Mouse (Mus musculus) midbrain, postnatal 0 days (tissue): Measurements from ENCODE around the gene H2-Oa. TPM values are rescaled to one million over a fixed set of nuclear protein-coding genes. Genes with fewer than 3 reads are reported as not detected.

ENCODE experiments used
- ATAC-seq: fragments of 200-750 bp; cut with Nextera tagmentation; 2 replicates; pipeline ENCODE4 v1.8.0; 2017; ENCODE audit warnings: moderate number of reproducible peaks, mild to moderate bottlenecking, moderate TSS enrichment, moderate library complexity; ENCODE audit not compliant: low FRiP score
- DNase-seq: peaks from one replicate; pipeline ENCODE4 v3.0.0-alpha.2; 2015; ENCODE audit warnings: low spot score
- H3K27ac ChIP-seq: fragments of 300-500 bp; sonication (generic); 2 replicates; pipeline ENCODE4 v1.5.1; 2014; ENCODE audit warnings: low read depth, mild to moderate bottlenecking, low read length, mixed read lengths
- H3K27me3 ChIP-seq: fragments of 300-500 bp; sonication (generic); 2 replicates; pipeline ENCODE4 v1.6.1; 2014; ENCODE audit warnings: low read length, control low read depth, mixed read lengths; ENCODE audit not compliant: insufficient read depth
- H3K36me3 ChIP-seq: fragments of 300-500 bp; sonication (generic); 2 replicates; pipeline ENCODE4 v1.6.1; 2014; ENCODE audit warnings: low read length, control low read depth, mixed read lengths; ENCODE audit not compliant: insufficient read depth
- H3K4me1 ChIP-seq: fragments of 300-500 bp; sonication (generic); 2 replicates; pipeline ENCODE4 v1.6.1; 2014; ENCODE audit warnings: mild to moderate bottlenecking, control low read depth, antibody characterized with exemption, low read length, mixed read lengths; ENCODE audit not compliant: insufficient read depth
- H3K4me2 ChIP-seq: fragments of 300-500 bp; sonication (generic); 2 replicates; pipeline ENCODE4 v1.6.1; 2014; ENCODE audit warnings: low read depth, mild to moderate bottlenecking, low read length, mixed read lengths; ENCODE audit not compliant: poor library complexity, severe bottlenecking
- H3K4me3 ChIP-seq: fragments of 300-500 bp; sonication (generic); 2 replicates; pipeline ENCODE4 v1.5.1; 2014; ENCODE audit warnings: low read depth, mild to moderate bottlenecking, low read length, moderate library complexity
- H3K9ac ChIP-seq: fragments of 300-500 bp; sonication (generic); replicated peaks from 2 replicates; pipeline ENCODE4 v1.6.1; 2014; ENCODE audit warnings: mild to moderate bottlenecking, low read length, moderate library complexity, mixed read lengths; ENCODE audit not compliant: poor library complexity, severe bottlenecking
- H3K9me3 ChIP-seq: fragments of 300-500 bp; sonication (generic); 2 replicates; pipeline ENCODE4 v1.6.1; 2016; ENCODE audit warnings: low read length, control low read depth
- CTCF ChIP-seq: IDR thresholded peaks from 2 replicates; pipeline ENCODE4 v1.5.1; 2016; ENCODE audit warnings: antibody characterized with exemption, mild to moderate bottlenecking
- WGBS: fragments of 180-500 bp; shearing (Covaris S2); extraction: QIAGEN DNeasy Blood & Tissue Kit; methylation state at CpG from one replicate; pipeline ENCODE4 v1.1.7; 2014; 5-methylcytosine and 5-hydroxymethylcytosine counted together
- polyA plus RNA-seq: library from polyadenylated mRNA; unstranded; fragments of >200 nt; fragmentation: Nextera tagmentation; extraction: Ambion mirVana; gene quantifications from 2 replicates; pipeline ENCODE4 v1.2.1, GENCODE M21; 2015
- total RNA-seq: library from RNA; depleted of rRNA; stranded (reverse); fragments of >200 nt; gene quantifications from 2 replicates; pipeline ENCODE4 v1.2.3, GENCODE M21; 2014

Gene H2-Oa
- total and polyA plus RNA-seq, 2 experiments from 2014 or later, result 0.23 TPM; not detected in 1

DNA sequence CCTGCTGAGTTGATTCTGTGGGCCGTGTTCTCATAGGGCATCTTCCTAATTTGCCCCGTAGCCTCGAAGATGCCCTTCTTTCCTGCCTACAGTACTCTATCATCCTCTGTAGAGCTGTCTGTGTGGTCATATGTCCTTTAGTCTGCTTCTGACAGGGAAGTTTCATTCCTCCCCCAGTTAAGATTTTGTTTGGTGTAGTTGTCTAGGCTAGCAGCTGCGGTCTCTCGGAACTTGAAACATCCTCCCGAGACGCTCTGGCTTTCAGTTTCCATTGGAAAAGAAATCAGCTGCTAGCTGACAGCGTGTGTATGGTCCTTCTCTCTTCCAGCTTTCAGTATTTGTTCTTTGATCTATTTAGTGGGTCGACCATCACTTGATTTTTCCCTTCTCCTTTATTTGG, 12.7 kb downstream of the H2-Oa start:
- ATAC-seq (no peak), DNase-seq (no peak)
- no peak overlapping the region for H3K4me3 ChIP-seq
- no peak for TF ChIP-seq CTCF
- no peak overlapping the region for H3K27ac ChIP-seq
- H3K4me1 ChIP-seq, result no peaks in the 10 kb centered on the region
- WGBS, result 84% methylated on average over 9 of the region's 9 CpGs
- no peak overlapping the region for H3K4me2 ChIP-seq
- H3K9ac ChIP-seq, result no peak overlapping the region
- no peaks in the 10 kb centered on the region; the same call in 1 of the 2 replicates for H3K9me3 ChIP-seq
- H3K36me3 ChIP-seq, result 0 out of 2 replicates have a peak, but pooled peaks cover 3% of the 10 kb centered on the region
- H3K27me3 ChIP-seq, result no peaks in the 10 kb centered on the region

DNA sequence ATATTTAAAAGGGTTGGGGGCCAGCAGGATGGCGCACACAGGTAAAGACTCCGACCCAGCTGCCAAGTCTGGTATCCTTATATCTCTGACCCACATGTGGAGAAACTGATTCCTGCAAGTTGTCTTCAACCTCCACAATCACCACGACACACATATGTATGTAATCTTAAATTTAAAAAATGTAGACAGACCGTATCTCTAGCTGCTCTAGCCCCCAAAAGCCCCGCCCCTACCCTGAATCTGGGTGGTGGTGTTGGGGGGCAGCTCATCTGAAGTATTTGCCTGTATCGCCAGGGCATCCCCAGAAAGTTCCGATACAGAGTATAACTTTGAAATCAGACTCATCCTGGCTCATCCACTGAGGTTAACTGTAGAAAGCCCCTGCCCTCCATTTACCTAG, 14.4 kb downstream of the H2-Oa start:
- WGBS, result 92% methylated on average over 7 of the region's 7 CpGs
- H3K27me3 ChIP-seq, result no peaks in the 10 kb centered on the region
- ATAC-seq (no peak), DNase-seq (no peak)
- no peak overlapping the region for H3K9ac ChIP-seq
- H3K27ac ChIP-seq, result no peak overlapping the region
- no peak for TF ChIP-seq CTCF
- peaks cover 12% of the 10 kb centered on the region for H3K36me3 ChIP-seq
- H3K4me1 ChIP-seq, result no peaks in the 10 kb centered on the region
- no peak overlapping the region for H3K4me3 ChIP-seq
- H3K9me3 ChIP-seq, result no peaks in the 10 kb centered on the region; the same call in 1 of the 2 replicates
- H3K4me2 ChIP-seq, result no peak overlapping the region

DNA sequence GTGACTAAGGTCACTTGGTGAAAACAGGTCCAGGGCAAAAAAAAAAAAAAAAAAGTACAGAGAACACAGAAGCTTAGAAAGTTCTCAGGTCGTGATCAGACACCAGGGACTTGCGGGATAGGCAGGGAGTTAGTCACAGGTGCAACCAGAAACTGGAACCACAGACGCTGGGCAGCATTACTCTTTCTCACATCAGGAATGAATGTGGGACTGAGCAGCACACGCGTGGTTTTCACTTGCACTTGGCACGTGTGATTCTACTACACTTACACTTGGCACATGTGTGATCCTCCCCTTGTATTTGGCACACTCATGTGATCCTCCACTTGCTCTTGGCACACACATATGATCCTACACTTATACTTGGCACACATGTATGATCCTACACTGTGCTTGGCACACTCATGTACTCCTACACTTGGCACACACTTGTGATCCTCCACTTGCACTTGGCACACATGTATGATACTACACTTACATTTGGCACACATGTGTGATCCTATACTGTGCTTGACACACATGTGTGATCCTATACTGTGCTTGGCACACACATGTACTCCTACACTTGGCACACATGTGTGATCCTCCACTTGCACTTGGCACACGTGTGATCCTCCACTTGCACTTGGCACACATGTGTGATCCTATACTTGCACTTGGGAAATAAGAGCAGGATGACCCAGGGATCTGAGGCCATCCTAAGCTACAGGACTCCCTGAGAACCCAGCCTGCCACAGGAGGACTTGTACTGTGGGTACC, 15.1 kb downstream of the H2-Oa start:
- Histone ChIP-seq H3K27me3 (no peaks in the 10 kb centered on the region), H3K4me3 (no peak overlapping the region), H3K4me2 (no peak overlapping the region), H3K9ac (no peak overlapping the region), H3K27ac (no peak overlapping the region), H3K4me1 (no peaks in the 10 kb centered on the region), H3K36me3 (peaks cover 18% of the 10 kb centered on the region), H3K9me3 (no peaks in the 10 kb centered on the region; the same call in 1 of the 2 replicates)
- DNase-seq (no peak), ATAC-seq (no peak)
- TF ChIP-seq CTCF, result no peak
- WGBS, result 86% methylated on average over 7 of the region's 7 CpGs

DNA sequence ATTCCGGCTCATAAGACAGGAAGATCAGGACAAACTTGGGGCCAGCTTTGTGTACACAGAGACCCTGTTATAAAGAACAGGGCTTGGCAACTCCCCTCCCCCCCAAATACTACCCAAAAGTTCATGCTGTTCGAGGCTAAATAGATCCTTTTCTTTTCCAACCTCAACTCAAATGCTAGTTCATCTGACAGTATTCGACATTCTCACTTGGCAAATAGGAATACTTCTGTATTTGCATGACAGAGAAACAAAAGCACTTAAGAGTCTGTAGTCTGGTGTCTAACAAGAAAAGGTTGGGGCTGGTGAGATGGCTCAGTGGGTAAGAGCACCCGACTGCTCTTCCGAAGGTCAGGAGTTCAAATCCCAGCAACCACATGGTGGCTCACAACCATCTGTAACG, 16.3 kb downstream of the H2-Oa start:
- ATAC-seq, result no peak
- 89% methylated on average over 5 of the region's 6 CpGs for WGBS

DNA sequence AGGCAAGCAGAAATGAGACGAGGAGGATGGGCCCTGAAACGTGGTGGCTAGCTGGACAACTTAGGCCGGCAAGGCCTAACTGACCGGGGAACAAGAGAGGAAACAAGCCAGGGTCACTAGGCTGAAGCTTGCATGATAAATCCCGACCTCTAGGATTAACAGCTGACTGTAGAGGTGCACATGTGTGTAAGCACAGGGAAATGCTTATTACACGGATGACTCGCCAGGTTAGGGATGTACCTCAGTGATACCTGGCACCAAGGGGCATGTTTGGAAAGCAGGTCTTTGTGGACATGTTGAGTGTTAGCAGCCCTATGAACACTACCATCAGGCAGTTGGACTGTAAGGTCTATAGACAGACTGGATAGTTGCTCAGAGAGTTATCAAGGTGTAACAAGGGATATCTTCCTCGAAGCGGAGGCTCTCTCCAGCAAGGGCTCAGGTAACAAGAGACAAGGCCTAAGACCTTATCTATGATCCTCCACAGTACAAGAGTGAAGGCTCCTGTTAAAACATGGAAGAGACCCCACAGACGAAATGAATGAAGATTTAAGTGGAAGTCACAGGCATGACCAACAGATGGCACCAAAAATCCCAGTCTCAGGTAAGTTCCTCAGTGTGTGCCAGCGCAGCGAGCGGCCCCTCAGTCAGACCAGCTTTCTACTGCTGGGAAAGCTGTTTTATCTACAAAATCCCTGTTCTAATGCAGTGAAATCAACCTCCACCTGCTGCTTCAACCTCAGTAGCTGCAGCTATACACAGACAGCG, 17.1 kb downstream of the H2-Oa start:
- no peaks in the 10 kb centered on the region for H3K4me1 ChIP-seq
- DNase-seq, result peak; percentile 70
- peaks cover 37% of the 10 kb centered on the region for H3K36me3 ChIP-seq
- 0 out of 2 replicates have a peak, but pooled peaks have one; percentile 25 for ATAC-seq
- H3K9me3 ChIP-seq, result no peaks in the 10 kb centered on the region; the same call in 1 of the 2 replicates
- H3K27me3 ChIP-seq, result no peaks in the 10 kb centered on the region
- peak; percentile 67 for TF ChIP-seq CTCF
- no peak overlapping the region for H3K9ac ChIP-seq
- H3K27ac ChIP-seq, result 0 out of 2 replicates have a peak overlapping the region, but pooled peaks have one; percentile 26
- no peak overlapping the region for H3K4me3 ChIP-seq
- H3K4me2 ChIP-seq, result no peak overlapping the region
- WGBS, result 74% methylated on average over 14 of the region's 14 CpGs

More for the DNA sequence above, 16.3 kb downstream of the H2-Oa start:
- Histone ChIP-seq H3K9ac (no peak overlapping the region), H3K4me3 (no peak overlapping the region), H3K27ac (no peak overlapping the region), H3K4me1 (no peaks in the 10 kb centered on the region), H3K9me3 (no peaks in the 10 kb centered on the region; the same call in 1 of the 2 replicates), H3K27me3 (no peaks in the 10 kb centered on the region), H3K4me2 (no peak overlapping the region), H3K36me3 (peaks cover 30% of the 10 kb centered on the region)
- TF ChIP-seq CTCF, result no peak
- no peak for DNase-seq

- Histone ChIP-seq H3K36me3 (peaks cover 43% of the 10 kb centered on the region), H3K4me2 (no peak overlapping the region), H3K4me1 (no peaks in the 10 kb centered on the region), H3K27me3 (no peaks in the 10 kb centered on the region), H3K9me3 (no peaks in the 10 kb centered on the region; the same call in 1 of the 2 replicates), H3K9ac (no peak overlapping the region), H3K4me3 (no peak overlapping the region), H3K27ac (no peak overlapping the region)
- ATAC-seq (0 out of 2 replicates have a peak, but pooled peaks have one; percentile 15), DNase-seq (no peak)
- WGBS, result 63% methylated on average over 3 of the region's 3 CpGs
- no peak for TF ChIP-seq CTCF
Observed at GRCm38 (mm10) chr17:34109806-34110195, 17.7 kb downstream of the H2-Oa start.
